Mouse (Mus musculus): ENCODE measurements at regions not wholly inside any gene's neighbourhood (a gene's known extent, or its start where the extent isn't known, plus 50 kb on each side); places are given as distances from the start of the nearest gene placed in this dataset.

DNA sequence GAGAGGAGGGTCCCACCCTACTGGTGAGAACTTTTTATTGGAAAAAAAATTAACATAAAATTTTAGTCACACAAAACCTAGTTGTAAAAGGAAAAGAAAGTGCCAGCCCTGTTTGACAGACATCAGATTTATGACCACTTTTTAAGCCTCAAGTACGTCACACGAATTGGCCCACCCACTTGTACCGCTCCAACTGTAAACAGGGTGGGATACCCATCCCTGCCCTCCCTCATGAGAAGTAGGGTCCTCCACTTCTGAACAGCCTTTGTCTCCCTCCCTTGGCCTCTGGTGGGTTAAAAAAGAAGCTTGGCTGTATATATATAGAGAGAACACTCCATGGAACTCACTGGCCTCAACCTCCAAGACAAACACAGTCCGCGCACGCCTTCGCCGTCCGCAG is 303.5 kb downstream of the Sox9 start:
- Histone ChIP-seq H3K4me3 (replicated peaks) (no peak overlapping the region), H3K4me1 (peaks cover 16% of the 10 kb centered on the region), H3K9ac (no peak overlapping the region), H3K36me3 (no peaks in the 10 kb centered on the region), H3K27me3 (replicated peaks) (no peaks in the 10 kb centered on the region), H3K4me2 (peak overlapping the region; percentile 31), H3K9me3 (no peaks in the 10 kb centered on the region), H3K27ac (no peak overlapping the region)
- WGBS = 32% methylated on average over 9 of the region's 9 CpGs
- ATAC-seq (ENCODE audit: insufficient read depth, low FRiP score, low read depth) = no peak

- WGBS = 31% methylated on average over 9 of the region's 9 CpGs
- Histone ChIP-seq H3K9me3 (no peaks in the 10 kb centered on the region), H3K9ac (no peak overlapping the region), H3K4me3 (replicated peaks) (peak overlapping the region; percentile 4; the same call in 1 of the 2 replicates), H3K36me3 (no peaks in the 10 kb centered on the region), H3K4me1 (peaks cover 16% of the 10 kb centered on the region), H3K4me2 (peak overlapping the region; percentile 37), H3K27ac (peak overlapping the region; percentile 67), H3K27me3 (replicated peaks) (no peaks in the 10 kb centered on the region)
- peak; percentile 37; the same call in 1 of the 2 replicates for ATAC-seq (ENCODE audit: insufficient read depth, low FRiP score, low read depth)
Observed at GRCm38 (mm10) chr11:113087084-113087483, 305.1 kb downstream of the Sox9 start.

GRCm38 (mm10) chr11:113089637-113090351 is 307.8 kb downstream of the Sox9 start:
- Histone ChIP-seq H3K9ac (no peak overlapping the region), H3K27me3 (replicated peaks) (no peaks in the 10 kb centered on the region), H3K4me1 (peaks cover 13% of the 10 kb centered on the region), H3K4me3 (replicated peaks) (no peak overlapping the region), H3K9me3 (no peaks in the 10 kb centered on the region), H3K4me2 (no peak overlapping the region), H3K36me3 (no peaks in the 10 kb centered on the region), H3K27ac (no peak overlapping the region)
- no peak for ATAC-seq (ENCODE audit: insufficient read depth, low FRiP score, low read depth)
- 82% methylated on average over 11 of the region's 11 CpGs for WGBS

- Histone ChIP-seq H3K9ac (no peak overlapping the region), H3K27ac (no peak overlapping the region), H3K9me3 (no peaks in the 10 kb centered on the region), H3K4me3 (replicated peaks) (no peak overlapping the region), H3K4me1 (peaks cover 13% of the 10 kb centered on the region; the same call in 1 of the 2 replicates), H3K36me3 (no peaks in the 10 kb centered on the region), H3K4me2 (no peak overlapping the region), H3K27me3 (replicated peaks) (no peaks in the 10 kb centered on the region)
- ATAC-seq (ENCODE audit: insufficient read depth, low FRiP score, low read depth) = no peak
- WGBS = 72% methylated on average over 8 of the region's 8 CpGs
Observed at GRCm38 (mm10) chr11:113091901-113092568, 310.0 kb downstream of the Sox9 start.

- H3K9me3 ChIP-seq = no peaks in the 10 kb centered on the region
- H3K4me1 ChIP-seq = peaks cover 13% of the 10 kb centered on the region; the same call in 1 of the 2 replicates
- no peak overlapping the region for H3K27ac ChIP-seq
- no peaks in the 10 kb centered on the region for H3K27me3 ChIP-seq (replicated peaks)
- H3K9ac ChIP-seq = no peak overlapping the region
- 0 out of 2 replicates have a peak, but pooled peaks have one; percentile 5 for ATAC-seq (ENCODE audit: insufficient read depth, low FRiP score, low read depth)
- H3K4me2 ChIP-seq = no peak overlapping the region
- no peaks in the 10 kb centered on the region for H3K36me3 ChIP-seq
- 70% methylated on average over 13 of the region's 13 CpGs for WGBS
- H3K4me3 ChIP-seq (replicated peaks) = no peak overlapping the region
Observed at GRCm38 (mm10) chr11:113093895-113094445, 311.9 kb downstream of the Sox9 start.

- no peak overlapping the region for H3K4me2 ChIP-seq
- H3K27ac ChIP-seq = 0 out of 2 replicates have a peak overlapping the region, but pooled peaks have one; percentile 11
Observed at GRCm38 (mm10) chr11:113095625-113096024, 313.6 kb downstream of the Sox9 start.

GRCm38 (mm10) chr11:113096209-113096608 is 314.2 kb downstream of the Sox9 start:
- no peak for ATAC-seq (ENCODE audit: insufficient read depth, low FRiP score, low read depth)
- Histone ChIP-seq H3K4me2 (no peak overlapping the region), H3K27me3 (replicated peaks) (no peaks in the 10 kb centered on the region), H3K27ac (peak overlapping the region; percentile 11; the same call in 1 of the 2 replicates), H3K4me3 (replicated peaks) (no peak overlapping the region), H3K9ac (no peak overlapping the region), H3K4me1 (peaks cover 13% of the 10 kb centered on the region; the same call in 1 of the 2 replicates), H3K36me3 (no peaks in the 10 kb centered on the region), H3K9me3 (no peaks in the 10 kb centered on the region)
- WGBS = 43% methylated on average over 8 of the region's 8 CpGs

More at GRCm38 (mm10) chr11:113095625-113096024, 313.6 kb downstream of the Sox9 start:
- Histone ChIP-seq H3K9ac (no peak overlapping the region), H3K36me3 (no peaks in the 10 kb centered on the region), H3K4me1 (peaks cover 13% of the 10 kb centered on the region; the same call in 1 of the 2 replicates), H3K4me3 (replicated peaks) (no peak overlapping the region), H3K9me3 (no peaks in the 10 kb centered on the region), H3K27me3 (replicated peaks) (no peaks in the 10 kb centered on the region)
- no peak for ATAC-seq (ENCODE audit: insufficient read depth, low FRiP score, low read depth)
- 51% methylated on average over 8 of the region's 8 CpGs for WGBS

DNA sequence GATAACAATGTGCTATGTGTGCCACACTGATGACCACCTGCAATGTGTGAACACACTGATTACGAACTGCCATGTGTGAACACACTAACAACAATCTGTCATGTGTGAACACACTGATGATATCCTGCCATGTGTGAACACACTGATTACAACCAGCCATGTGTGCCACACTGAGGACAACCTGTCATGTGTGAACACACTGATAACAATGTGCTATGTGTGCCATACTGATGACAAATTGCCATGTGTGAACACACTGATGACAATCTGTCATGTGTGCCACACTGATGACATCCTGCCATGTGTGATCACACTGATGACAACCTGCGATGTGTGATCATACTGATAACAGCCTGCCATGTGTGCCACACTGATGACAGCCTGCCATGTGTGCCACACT is 316.3 kb downstream of the Sox9 start:
- H3K9me3 ChIP-seq = no peaks in the 10 kb centered on the region
- no peak overlapping the region for H3K4me2 ChIP-seq
- no peak overlapping the region for H3K9ac ChIP-seq
- no peak for ATAC-seq (ENCODE audit: insufficient read depth, low FRiP score, low read depth)
- H3K27ac ChIP-seq = no peak overlapping the region
- H3K4me3 ChIP-seq (replicated peaks) = no peak overlapping the region
- no peaks in the 10 kb centered on the region for H3K27me3 ChIP-seq (replicated peaks)
- no peaks in the 10 kb centered on the region for H3K36me3 ChIP-seq
- 92% methylated on average over 2 of the region's 2 CpGs for whole genome bisulfite sequencing
- H3K4me1 ChIP-seq = peaks cover 24% of the 10 kb centered on the region; the same call in 1 of the 2 replicates

- H3K4me2 ChIP-seq = peak overlapping the region; percentile 43; the same call in 1 of the 2 replicates
Observed at GRCm38 (mm10) chr11:113100800-113101199, 318.8 kb downstream of the Sox9 start.

GRCm38 (mm10) chr11:113101534-113101933 is 319.5 kb downstream of the Sox9 start:
- Histone ChIP-seq H3K4me1 (peaks cover 18% of the 10 kb centered on the region; the same call in 1 of the 2 replicates), H3K27ac (peak overlapping the region; percentile 75), H3K36me3 (no peaks in the 10 kb centered on the region), H3K4me3 (replicated peaks) (peak overlapping the region; percentile 13; the same call in 1 of the 2 replicates), H3K9me3 (no peaks in the 10 kb centered on the region), H3K9ac (no peak overlapping the region), H3K4me2 (peak overlapping the region; percentile 43), H3K27me3 (replicated peaks) (no peaks in the 10 kb centered on the region)
- ATAC-seq (ENCODE audit: insufficient read depth, low FRiP score, low read depth) = peak; percentile 82
- 52% methylated on average over 11 of the region's 11 CpGs for WGBS

More at GRCm38 (mm10) chr11:113100800-113101199, 318.8 kb downstream of the Sox9 start:
- Histone ChIP-seq H3K36me3 (no peaks in the 10 kb centered on the region), H3K27me3 (replicated peaks) (no peaks in the 10 kb centered on the region), H3K4me3 (replicated peaks) (no peak overlapping the region), H3K27ac (peak overlapping the region; percentile 75), H3K9ac (no peak overlapping the region), H3K4me1 (peaks cover 26% of the 10 kb centered on the region; the same call in 1 of the 2 replicates), H3K9me3 (no peaks in the 10 kb centered on the region)
- WGBS = 47% methylated on average over 9 of the region's 9 CpGs
- no peak for ATAC-seq (ENCODE audit: insufficient read depth, low FRiP score, low read depth)

DNA sequence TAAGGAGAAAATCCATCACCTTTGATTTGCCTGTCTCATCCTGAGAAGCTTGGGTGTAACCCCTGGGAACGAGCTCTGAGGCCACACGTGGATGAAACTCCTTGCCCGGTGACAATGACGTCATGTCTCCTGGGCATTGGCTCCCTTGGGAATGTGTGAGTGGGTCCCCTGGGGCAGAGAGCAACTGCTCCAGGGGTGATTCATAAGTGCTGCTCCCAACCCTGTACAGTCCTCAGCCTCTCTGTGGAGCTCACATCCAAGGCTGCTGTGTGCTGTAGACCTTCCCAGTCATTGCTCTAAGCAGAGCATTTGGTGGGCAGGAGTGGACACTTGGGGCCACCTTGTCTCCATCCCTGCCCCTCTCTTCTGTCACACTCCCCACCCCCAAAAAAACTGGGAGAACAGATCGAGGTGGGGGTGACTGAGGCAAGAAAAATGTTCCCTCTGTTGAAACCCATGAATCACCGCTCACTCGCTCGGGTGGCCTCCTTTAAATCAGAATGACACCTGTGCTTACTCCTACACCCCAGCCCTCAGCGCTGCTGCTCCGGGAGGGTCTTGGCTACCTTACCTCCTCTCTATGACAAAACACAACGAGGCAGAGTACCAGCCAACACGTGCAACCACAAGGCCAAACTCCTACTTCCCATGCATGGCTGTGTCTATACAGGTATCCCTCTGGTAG is 321.3 kb downstream of the Sox9 start:
- Histone ChIP-seq H3K27me3 (replicated peaks) (no peaks in the 10 kb centered on the region), H3K27ac (no peak overlapping the region), H3K9ac (no peak overlapping the region), H3K36me3 (no peaks in the 10 kb centered on the region), H3K4me3 (replicated peaks) (no peak overlapping the region), H3K4me1 (peaks cover 17% of the 10 kb centered on the region; the same call in 1 of the 2 replicates), H3K9me3 (no peaks in the 10 kb centered on the region), H3K4me2 (no peak overlapping the region)
- WGBS = 66% methylated on average over 12 of the region's 12 CpGs
- no peak for ATAC-seq (ENCODE audit: insufficient read depth, low FRiP score, low read depth)

Measured in stomach, embryonic 15.5 days (tissue).